ENCODE assay signal across 19 mouse cellular contexts in the genomic region with DNA sequence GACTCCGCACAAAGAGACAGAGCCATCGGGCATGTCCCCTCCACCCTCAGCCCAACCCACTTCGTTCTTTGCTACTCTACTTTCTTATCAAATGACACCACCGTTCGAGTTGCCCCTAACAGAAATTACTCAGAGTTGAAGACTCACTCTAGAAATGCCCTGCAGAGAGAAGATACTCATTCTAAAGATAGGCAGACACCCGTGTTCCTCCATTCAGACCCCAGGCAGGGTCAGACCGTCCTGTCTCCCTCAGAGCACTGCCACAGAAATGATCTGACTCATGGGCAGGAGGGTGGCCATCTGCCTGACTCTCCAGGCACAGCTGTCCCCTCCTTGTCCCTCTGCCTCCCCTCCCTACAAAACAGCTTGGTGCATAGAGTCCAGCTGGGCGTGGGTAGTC.
DNase-seq lines count a peak whose midpoint lies in the region; ATAC-seq lines count a peak whose summit lies in the region.
"Had no signal": no experiment of that assay in that cellular context is flagged by ENCODE, and none has a peak within 500 bp of the region (broad histone marks: within the 10 kb centered on the region; RNA-seq: fewer than 3 reads in every experiment).

No protein-coding gene starts in this region.

- H3K36me3 ChIP-seq in heart, embryonic 10.5 days: no peaks in the 10 kb centered on the region
- H3K36me3 ChIP-seq in liver, embryonic 11.5 days (ENCODE audit: control insufficient read depth, insufficient read depth, low read length): no peaks in the 10 kb centered on the region
- H3K36me3 ChIP-seq: heart, embryonic 13.5 days; limb, embryonic 15.5 days; midbrain, embryonic 13.5 days had no signal

- peak; percentile 98 for ATAC-seq in liver, embryonic 11.5 days (replicated peaks; ENCODE audit: low FRiP score)
- peak; percentile 60 for ATAC-seq in megakaryocyte-erythroid progenitor cell, adult 5-6 weeks (replicated peaks; ENCODE audit: low FRiP score, low TSS enrichment, poor library complexity, severe bottlenecking)
- ATAC-seq in CD4-positive, CD25-positive, alpha-beta regulatory T cell, adult 4 months: no peak
- ATAC-seq: midbrain, embryonic 13.5 days had no signal

- H3K9me3 ChIP-seq in heart, embryonic 10.5 days: no peaks in the 10 kb centered on the region
- no peaks in the 10 kb centered on the region for H3K9me3 ChIP-seq in liver, embryonic 11.5 days (ENCODE audit: control insufficient read depth, low read length)
- H3K9me3 ChIP-seq: heart, embryonic 13.5 days; limb, embryonic 15.5 days; midbrain, embryonic 13.5 days had no signal

- DNase-seq in heart, embryonic 10.5 days (ENCODE audit: low spot score): peak; percentile 83
- DNase-seq in heart, adult 18-20 months: no peak
- peak; percentile 19 for DNase-seq in spleen, adult 12 weeks (ENCODE audit: low spot score)
- no peak for DNase-seq in spleen, adult 18-20 months
- no peak for DNase-seq in liver, embryonic 11.5 days (ENCODE audit: low spot score)
- no peak for DNase-seq in adrenal gland, adult 18-20 months (ENCODE audit: low spot score in 2 of 2)
- DNase-seq: adrenal gland, postnatal 25 days; cerebellum, postnatal 36 days; gastrocnemius, postnatal 14 days; heart, postnatal 36 days; kidney, adult 8-10 months; kidney, postnatal 36 days; retina, postnatal 1 day; thymus, adult 2 months had no signal

- WGBS in heart, embryonic 10.5 days: 72% methylated on average over 8 of the region's 8 CpGs
- 51% methylated on average over 8 of the region's 8 CpGs for WGBS in liver, embryonic 11.5 days

- peak overlapping the region; percentile 38; the same call in 1 of the 2 replicates for H3K27ac ChIP-seq in heart, embryonic 10.5 days
- H3K27ac ChIP-seq in liver, embryonic 11.5 days (ENCODE audit: low read depth, low read length): peak overlapping the region; percentile 85
- H3K27ac ChIP-seq: heart, embryonic 13.5 days; limb, embryonic 15.5 days; midbrain, embryonic 13.5 days had no signal

- no peak overlapping the region for H3K4me3 ChIP-seq in heart, embryonic 10.5 days
- H3K4me3 ChIP-seq in liver, embryonic 11.5 days (ENCODE audit: low read depth, low read length): no peak overlapping the region
- H3K4me3 ChIP-seq: heart, embryonic 13.5 days; limb, embryonic 15.5 days; midbrain, embryonic 13.5 days had no signal

- no peak overlapping the region for H3K9ac ChIP-seq in liver, embryonic 11.5 days (ENCODE audit: low read depth, low read length)
- H3K9ac ChIP-seq: heart, embryonic 13.5 days; limb, embryonic 15.5 days; midbrain, embryonic 13.5 days had no signal

- H3K27me3 ChIP-seq in heart, embryonic 10.5 days (ENCODE audit: insufficient read depth, poor library complexity, severe bottlenecking): peaks cover 11% of the 10 kb centered on the region
- H3K27me3 ChIP-seq in liver, embryonic 11.5 days (replicated peaks; ENCODE audit: control insufficient read depth, insufficient read depth, low read length): no peaks in the 10 kb centered on the region; the same call in 1 of the 2 replicates
- H3K27me3 ChIP-seq: limb, embryonic 15.5 days had no signal

- peaks cover 6% of the 10 kb centered on the region for H3K4me1 ChIP-seq in heart, embryonic 10.5 days
- peaks cover 13% of the 10 kb centered on the region; the same call in 1 of the 2 replicates for H3K4me1 ChIP-seq in liver, embryonic 11.5 days (replicated peaks; ENCODE audit: control insufficient read depth, insufficient read depth, low read length)

- H3K4me2 ChIP-seq in liver, embryonic 11.5 days: 0 out of 2 replicates have a peak overlapping the region, but pooled peaks have one; percentile 3
- H3K4me2 ChIP-seq: heart, embryonic 13.5 days; limb, embryonic 15.5 days; midbrain, embryonic 13.5 days had no signal

Comparison
In these comparisons a context has a peak if more than half of its experiments do, and no peak if none do; other contexts are left out.
1. DNase-seq: peak in heart, embryonic 10.5 days (single experiment) and spleen, adult 12 weeks (single experiment); none in heart, adult 18-20 months (0 of 2), spleen, adult 18-20 months (0 of 2), liver, embryonic 11.5 days (single experiment) and adrenal gland, adult 18-20 months (0 of 2).